Mouse (Mus musculus) kidney, postnatal 4 days (tissue): ENCODE measurements around the gene Grrp1.

Experiments
- DNase-seq, 2 experiments: peaks; one replicate each; pipeline ENCODE4 v3.0.0; 2021; ENCODE audit warnings: mixed read lengths in 2 of 2

Gene Grrp1

DNA sequence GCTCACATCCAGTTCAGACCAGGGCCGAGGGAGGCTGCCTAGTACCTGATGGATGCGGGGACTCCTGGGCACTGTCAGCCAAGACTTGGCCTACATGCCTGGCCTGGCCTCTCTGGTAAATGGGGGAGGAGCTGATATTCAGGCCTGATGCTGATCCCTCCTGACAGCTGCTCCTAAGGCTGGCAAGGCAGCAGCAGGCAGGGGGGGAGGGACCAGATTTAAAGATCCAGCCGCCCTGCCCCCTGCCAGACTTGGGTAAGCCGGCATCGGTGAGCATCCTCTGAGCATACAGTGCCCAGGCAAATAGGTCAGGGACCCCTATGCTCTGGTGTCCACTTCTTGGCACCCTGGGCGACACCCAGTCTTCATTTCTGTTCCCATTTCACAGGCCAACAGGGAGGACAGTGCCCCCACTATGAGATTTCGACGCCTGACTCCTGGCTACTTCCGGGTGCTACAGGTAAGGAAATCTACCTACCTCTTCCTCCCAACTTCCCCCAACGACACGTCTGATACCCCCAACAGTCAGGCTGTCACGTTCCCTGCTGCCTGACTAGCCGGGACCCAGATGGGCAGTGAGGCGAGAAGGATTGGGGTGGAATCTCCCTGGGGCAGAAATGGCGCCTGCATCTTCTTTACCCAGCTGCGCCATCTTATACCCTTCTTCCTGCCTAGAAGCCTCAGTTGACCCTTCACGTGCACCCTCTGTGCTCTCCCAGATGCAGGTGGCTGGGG lies 10.2 kb downstream of the Grrp1 start, which contains the start of gene E130218I03Rik:
Gene E130218I03Rik (plus strand): TSS at position 147 of the 735 bp plus-strand sequence.
- no peak for DNase-seq

DNA sequence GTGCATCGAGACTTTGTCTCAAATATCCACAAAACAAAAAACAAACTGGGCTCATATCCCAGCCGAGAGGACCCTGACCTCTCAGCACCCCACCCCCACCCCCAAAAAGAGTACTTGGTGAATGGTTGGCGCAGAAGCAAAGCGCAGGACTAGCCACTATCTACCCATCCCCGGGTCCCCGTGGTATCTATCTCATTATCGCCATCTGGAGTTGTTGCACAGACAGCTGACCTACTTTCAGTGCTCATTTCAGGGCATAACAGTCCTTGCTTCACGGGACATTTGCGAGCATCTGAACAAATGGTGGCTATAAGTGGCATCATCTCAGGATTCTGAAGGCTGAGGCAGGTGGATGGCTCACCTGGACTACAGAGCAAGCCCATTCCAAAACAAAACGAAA lies 15.2 kb downstream of the Grrp1 start:
- no peak for DNase-seq

DNA sequence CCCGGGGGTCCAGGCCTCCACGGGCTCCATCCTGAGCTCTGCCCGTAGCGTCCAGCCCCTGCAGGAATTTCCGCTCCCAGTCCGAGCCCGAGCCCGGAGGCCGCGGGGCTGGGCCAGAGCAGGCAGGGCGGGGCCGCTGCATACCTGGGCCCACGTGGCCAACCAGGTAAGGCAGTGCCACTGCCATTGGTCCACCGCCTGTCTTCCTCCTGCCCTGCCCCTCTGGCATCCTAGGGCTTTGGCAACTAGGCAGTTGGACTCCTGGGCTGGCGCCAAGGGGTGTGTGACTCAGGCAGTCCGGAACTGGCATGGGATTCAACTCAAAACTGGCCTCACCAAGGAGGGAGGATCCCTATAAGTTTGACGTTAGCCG lies 15.6 kb downstream of the Grrp1 start, which contains the start of gene Cnksr1:
Gene Cnksr1 (minus strand): TSS at position 121 of the 373 bp plus-strand sequence.
- DNase-seq = peak; percentile 80 to 89

DNA sequence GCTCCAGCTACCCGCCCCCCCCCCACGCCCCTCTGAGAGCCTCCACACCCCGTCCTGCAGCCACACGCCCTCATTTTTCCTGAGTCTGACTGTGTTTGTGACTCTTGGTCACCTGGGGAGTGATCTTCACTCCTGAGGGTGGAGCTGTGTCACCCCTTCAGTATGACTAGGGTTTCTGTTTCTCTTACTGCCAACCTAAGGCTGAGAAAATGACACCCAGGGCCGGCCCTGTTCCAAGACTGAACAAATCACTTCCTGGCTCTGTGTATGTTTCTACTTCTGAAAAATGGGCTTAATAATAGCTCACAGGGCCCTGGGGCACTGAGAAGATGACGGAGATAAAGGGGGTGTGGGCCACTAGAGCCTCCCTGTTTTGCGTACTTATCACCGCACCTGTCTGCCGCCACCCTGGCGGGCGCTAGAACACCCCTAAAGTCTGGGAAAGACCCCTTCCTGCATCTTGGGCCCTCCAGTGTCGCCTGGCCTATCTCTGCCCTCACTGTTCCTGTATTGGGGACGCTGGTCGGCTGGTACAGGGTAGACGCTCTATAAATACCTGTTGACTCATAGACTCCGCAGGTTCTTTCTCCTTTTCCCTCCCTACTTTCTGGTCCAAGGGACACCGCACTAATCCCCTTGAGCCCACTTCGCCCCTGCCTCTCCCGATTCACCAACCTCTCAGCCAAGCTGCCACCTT lies 16.2 kb downstream of the Grrp1 start:
- DNase-seq = no peak

DNA sequence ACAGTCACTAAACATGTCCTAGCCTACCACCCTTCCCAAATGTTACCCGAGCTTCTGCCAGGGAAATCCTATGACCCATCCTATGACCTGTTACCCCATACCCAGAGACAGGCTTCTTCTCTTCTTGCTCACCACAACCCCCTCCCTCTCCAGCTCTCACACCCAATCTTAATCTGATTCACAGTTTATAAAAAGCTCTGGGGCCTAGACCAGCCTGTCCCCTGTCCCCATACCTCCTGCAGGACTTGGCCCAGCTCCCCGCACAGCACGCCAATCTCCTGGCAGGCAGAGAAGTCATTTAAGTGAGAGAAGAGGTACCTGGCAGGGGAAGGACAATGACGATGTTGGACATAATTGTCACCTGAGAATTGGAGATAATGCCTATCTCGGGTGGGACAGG lies 19.0 kb downstream of the Grrp1 start:
- DNase-seq = no peak

DNA sequence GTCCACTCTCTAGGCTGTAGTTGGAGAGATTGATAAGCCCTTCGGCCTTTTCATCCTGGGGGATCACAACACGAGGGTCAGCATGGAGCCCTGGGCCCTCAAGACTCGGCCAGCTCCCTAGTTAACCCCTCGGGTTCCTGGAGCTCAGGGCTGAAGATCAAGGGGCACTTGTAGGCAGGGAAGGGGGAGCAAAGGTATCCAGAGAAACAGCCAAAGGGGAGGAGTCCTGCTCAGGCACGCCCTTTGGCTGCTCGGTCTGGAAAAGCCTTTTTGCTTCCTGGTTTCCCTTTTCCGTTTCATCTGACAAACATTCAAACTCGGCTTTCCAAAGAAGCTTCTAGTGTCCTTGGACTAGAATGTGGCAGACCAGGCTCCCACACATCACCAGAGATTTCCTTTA lies 23.5 kb downstream of the Grrp1 start:
- no peak for DNase-seq

- DNase-seq = peak; percentile 36 to 53
Measured at GRCm38 (mm10) chr4:134227194-134227593, 26.7 kb downstream of the Grrp1 start, which contains the start of gene Catsper4. Gene Catsper4 (minus strand): TSS chr4:134227383.

- DNase-seq = peak; percentile 51 to 70
Measured at GRCm38 (mm10) chr4:134222793-134223600, 30.9 kb downstream of the Grrp1 start.

DNA sequence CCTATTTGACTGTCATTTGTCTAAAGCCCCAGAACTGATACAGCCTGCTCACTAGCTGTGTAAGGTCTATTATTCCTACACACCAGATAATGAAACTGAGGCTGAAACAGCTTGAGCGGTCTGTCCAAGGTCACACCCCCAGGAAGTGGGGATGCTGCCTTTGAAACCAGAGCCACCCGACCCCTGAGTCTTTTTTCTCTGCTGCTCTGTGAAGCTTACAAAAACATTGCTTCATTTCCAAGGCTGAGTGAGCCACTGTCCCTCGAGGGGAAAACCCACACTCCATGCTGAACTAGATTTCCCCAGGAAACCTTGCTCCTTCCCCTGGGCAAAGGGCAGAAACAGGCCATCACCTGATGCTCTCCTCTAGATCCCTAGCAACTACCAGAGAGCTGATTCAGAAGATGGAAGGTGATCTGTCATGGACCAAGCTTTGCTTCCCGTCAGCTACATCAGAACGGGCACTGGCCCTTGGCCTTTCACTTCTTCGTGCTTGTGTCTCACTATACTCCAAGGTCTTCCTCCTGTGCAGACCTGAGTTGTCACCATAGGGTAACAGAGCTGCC lies 47.3 kb downstream of the Grrp1 start:
- DNase-seq = no peak

DNA sequence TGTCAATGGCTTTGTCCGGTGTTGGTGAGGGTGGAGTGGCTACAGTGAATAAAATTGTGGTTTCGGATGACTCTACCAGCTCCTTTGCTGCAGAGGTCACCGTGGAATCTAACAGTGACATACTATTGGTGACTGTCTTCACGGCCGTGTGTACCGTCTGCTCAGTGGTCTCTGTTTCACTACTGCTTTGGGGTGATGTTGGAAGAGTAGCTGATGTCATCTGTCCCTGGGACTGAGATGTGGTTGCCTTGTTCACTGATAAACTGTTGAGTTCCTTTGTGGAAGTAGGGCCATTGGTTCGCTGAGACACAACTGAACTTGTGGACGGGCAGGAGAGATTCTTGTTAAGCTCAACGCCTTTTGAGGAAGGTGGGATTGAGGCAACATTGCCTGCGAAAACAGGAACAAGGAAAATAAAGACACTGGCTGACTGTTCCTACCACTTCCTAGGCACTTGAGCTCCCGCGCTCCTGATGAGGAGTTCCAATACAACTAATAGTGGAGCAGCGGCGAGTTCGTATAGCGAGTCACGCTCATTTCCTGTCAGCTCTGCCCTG lies 50.5 kb downstream of the Grrp1 start:
- DNase-seq = no peak

- DNase-seq = no peak
Measured at GRCm38 (mm10) chr4:134202904-134203303, 51.0 kb downstream of the Grrp1 start, which contains the start of gene Gm7534. Gene Gm7534 (minus strand): TSS chr4:134203004.
